ENCODE assay signal across 8 mouse cellular contexts in genomic region chr13:54503604-54504521, GRCm38 (mm10). TPM values are rescaled to one million over a fixed set of nuclear protein-coding genes. Genes with fewer than 3 reads are reported as not detected.
A peak's percentile ranks its signal among the peaks of the same experiment; 100 is the strongest.
DNase-seq lines count a peak whose midpoint lies in the region; ATAC-seq and TF ChIP-seq lines count a peak whose summit lies in the region.

Simc1 (plus strand) TSS chr13:54503779.

- 0 out of 2 replicates have a peak, but pooled peaks cover 2% of the 10 kb centered on the region for H3K36me3 ChIP-seq in forebrain, embryonic 13.5 days (ENCODE audit: poor library complexity, severe bottlenecking)
- H3K36me3 ChIP-seq in heart, postnatal 0 days (replicated peaks; ENCODE audit: control insufficient read depth, insufficient read depth, low read length) = no peaks in the 10 kb centered on the region
- no peaks in the 10 kb centered on the region for H3K36me3 ChIP-seq in neural tube, embryonic 15.5 days

- peak; percentile 56 for DNase-seq in ES-CJ7 (ENCODE audit: low read depth, low spot score)
- DNase-seq in c-Kit-positive CD71-positive TER-119-positive erythroid progenitor cells, embryonic 14.5 days (ENCODE audit: low spot score) = peak; percentile 55
- peak; percentile 25 for DNase-seq in heart, postnatal 0 days (ENCODE audit: low spot score)
- DNase-seq in kidney, postnatal 4 days = peak; percentile 83 to 90
- DNase-seq in lung, adult 2 months = peak; percentile 75
- peak; percentile 89 for DNase-seq in testis, postnatal 10 days (ENCODE audit: low spot score)

- peak; percentile 77 for TF ChIP-seq POLR2A in lung, adult 2 months (IDR thresholded peaks at IDR 0.05; ENCODE audit: borderline replicate concordance, extremely low read depth, low read depth, low read length)

- H3K27me3 ChIP-seq in forebrain, embryonic 13.5 days = 0 out of 2 replicates have a peak, but pooled peaks cover 8% of the 10 kb centered on the region
- H3K27me3 ChIP-seq in heart, postnatal 0 days (ENCODE audit: control insufficient read depth, insufficient read depth, low read length) = no peaks in the 10 kb centered on the region
- H3K27me3 ChIP-seq in neural tube, embryonic 15.5 days (replicated peaks) = 0 out of 2 replicates have a peak, but pooled peaks cover 3% of the 10 kb centered on the region

- peak within 1 kb of the TSS; percentile 90 for H3K4me2 ChIP-seq in forebrain, embryonic 13.5 days
- H3K4me2 ChIP-seq in heart, postnatal 0 days (ENCODE audit: low read depth, low read length) = peak within 1 kb of the TSS; percentile 79
- H3K4me2 ChIP-seq in neural tube, embryonic 15.5 days = peak within 1 kb of the TSS; percentile 82

- TF ChIP-seq CTCF in heart, postnatal 0 days (IDR thresholded peaks at IDR 0.05; ENCODE audit: low read depth) = no peak
- TF ChIP-seq CTCF in lung, adult 2 months (IDR thresholded peaks at IDR 0.05; ENCODE audit: insufficient read depth, low read length) = no peak

- peak within 1 kb of the TSS; percentile 73 for H3K4me3 ChIP-seq in forebrain, embryonic 13.5 days
- peak within 1 kb of the TSS; percentile 57 for H3K4me3 ChIP-seq in heart, postnatal 0 days (ENCODE audit: low read depth, low read length)
- H3K4me3 ChIP-seq in lung, adult 2 months (replicated peaks; ENCODE audit: extremely low read depth, low read depth, low read length) = peak within 1 kb of the TSS; percentile 67
- H3K4me3 ChIP-seq in neural tube, embryonic 15.5 days (replicated peaks) = peak within 1 kb of the TSS; percentile 78

- H3K9ac ChIP-seq in forebrain, embryonic 13.5 days = peak within 1 kb of the TSS; percentile 87
- H3K9ac ChIP-seq in heart, postnatal 0 days (replicated peaks; ENCODE audit: low read depth, low read length) = peak within 1 kb of the TSS; percentile 60
- peak within 1 kb of the TSS; percentile 87 for H3K9ac ChIP-seq in neural tube, embryonic 15.5 days (replicated peaks)

- peak within 1 kb of the TSS; percentile 79 for H3K27ac ChIP-seq in forebrain, embryonic 13.5 days
- 0 out of 2 replicates have a peak within 1 kb of the TSS, but pooled peaks have one; percentile 9 for H3K27ac ChIP-seq in heart, postnatal 0 days (ENCODE audit: low read depth)
- H3K27ac ChIP-seq in neural tube, embryonic 15.5 days (replicated peaks) = peak within 1 kb of the TSS; percentile 87

- ATAC-seq in forebrain, embryonic 13.5 days = peak; percentile 92
- ATAC-seq in heart, postnatal 0 days (ENCODE audit: insufficient read depth, low read depth) = peak; percentile 90
- peak; percentile 95 for ATAC-seq in neural tube, embryonic 15.5 days (ENCODE audit: low FRiP score)

- no peaks in the 10 kb centered on the region for H3K9me3 ChIP-seq in forebrain, embryonic 13.5 days (replicated peaks)
- no peaks in the 10 kb centered on the region for H3K9me3 ChIP-seq in heart, postnatal 0 days (replicated peaks; ENCODE audit: control insufficient read depth, low read length)
- H3K9me3 ChIP-seq in neural tube, embryonic 15.5 days (replicated peaks) = no peaks in the 10 kb centered on the region

- TF ChIP-seq EP300 in heart, postnatal 0 days (IDR thresholded peaks at IDR 0.05; ENCODE audit: low read depth) = no peak

- WGBS in forebrain, embryonic 13.5 days = 1% methylated on average over 89 of the region's 105 CpGs
- under 1% methylated on average over 87 of the region's 105 CpGs for WGBS in heart, postnatal 0 days
- 1% methylated on average over 102 of the region's 105 CpGs for WGBS in lung, adult 2 months
- under 1% methylated on average over 99 of the region's 105 CpGs for WGBS in neural tube, embryonic 15.5 days

- peaks cover 17% of the 10 kb centered on the region for H3K4me1 ChIP-seq in forebrain, embryonic 13.5 days
- H3K4me1 ChIP-seq in heart, postnatal 0 days (ENCODE audit: control insufficient read depth, insufficient read depth) = peaks cover 10% of the 10 kb centered on the region; the same call in 1 of the 2 replicates
- H3K4me1 ChIP-seq in lung, adult 2 months (ENCODE audit: control insufficient read depth, insufficient read depth, low read length) = peaks cover 8% of the 10 kb centered on the region
- peaks cover 25% of the 10 kb centered on the region for H3K4me1 ChIP-seq in neural tube, embryonic 15.5 days

RNA-seq across cellular contexts. Expression of gene Simc1, which starts in this region (rescaled TPM):
- polyA plus RNA-seq in forebrain, embryonic 13.5 days (2015; fragmentation: Nextera tagmentation; extraction: Ambion mirVana) = 17.7 and 17.8 TPM in 2 replicates
- total RNA-seq in heart, postnatal 0 days (2014; rRNA removed; ENCODE audit: low replicate concordance) = 3.6 and 6.3 TPM in 2 replicates
- polyA plus RNA-seq in heart, postnatal 0 days (2015; fragmentation: Nextera tagmentation; extraction: Ambion mirVana) = 1.6 and 1.9 TPM in 2 replicates
- polyA plus RNA-seq in lung, adult 2 months (2012; rRNA removed) = 4.8 and 5.7 TPM in 2 replicates
- 19.8 and 20.1 TPM in 2 replicates for polyA plus RNA-seq in neural tube, embryonic 15.5 days (2015; fragmentation: Nextera tagmentation; extraction: Ambion mirVana)

Comparison
In these comparisons a context has a peak if more than half of its experiments do, and no peak if none do; other contexts are left out.
1. Peak in every context shown above with its lines: DNase-seq, ATAC-seq, H3K4me3 ChIP-seq and H3K27ac ChIP-seq.
2. DNase-seq: peak in every context shown above with its lines; median percentile 89 in testis, postnatal 10 days; 86 in kidney, postnatal 4 days; 75 in lung, adult 2 months; 56 in ES-CJ7; 55 in c-Kit-positive CD71-positive TER-119-positive erythroid progenitor cells, embryonic 14.5 days; 25 in heart, postnatal 0 days.
3. H3K27ac ChIP-seq: peak in every context shown above with its lines; median percentile 87 in neural tube, embryonic 15.5 days; 79 in forebrain, embryonic 13.5 days; 9 in heart, postnatal 0 days.